Mouse (Mus musculus) fat pad, adult 2 months (tissue): Measurements from ENCODE around the gene Cbln3.

Experiments
- DNase-seq: peaks from one replicate; pipeline ENCODE4 v3.0.0-alpha.2; 2011; ENCODE audit warnings: low read depth, low spot score; ENCODE audit errors: extremely low read depth

Cbln3 gene

DNA sequence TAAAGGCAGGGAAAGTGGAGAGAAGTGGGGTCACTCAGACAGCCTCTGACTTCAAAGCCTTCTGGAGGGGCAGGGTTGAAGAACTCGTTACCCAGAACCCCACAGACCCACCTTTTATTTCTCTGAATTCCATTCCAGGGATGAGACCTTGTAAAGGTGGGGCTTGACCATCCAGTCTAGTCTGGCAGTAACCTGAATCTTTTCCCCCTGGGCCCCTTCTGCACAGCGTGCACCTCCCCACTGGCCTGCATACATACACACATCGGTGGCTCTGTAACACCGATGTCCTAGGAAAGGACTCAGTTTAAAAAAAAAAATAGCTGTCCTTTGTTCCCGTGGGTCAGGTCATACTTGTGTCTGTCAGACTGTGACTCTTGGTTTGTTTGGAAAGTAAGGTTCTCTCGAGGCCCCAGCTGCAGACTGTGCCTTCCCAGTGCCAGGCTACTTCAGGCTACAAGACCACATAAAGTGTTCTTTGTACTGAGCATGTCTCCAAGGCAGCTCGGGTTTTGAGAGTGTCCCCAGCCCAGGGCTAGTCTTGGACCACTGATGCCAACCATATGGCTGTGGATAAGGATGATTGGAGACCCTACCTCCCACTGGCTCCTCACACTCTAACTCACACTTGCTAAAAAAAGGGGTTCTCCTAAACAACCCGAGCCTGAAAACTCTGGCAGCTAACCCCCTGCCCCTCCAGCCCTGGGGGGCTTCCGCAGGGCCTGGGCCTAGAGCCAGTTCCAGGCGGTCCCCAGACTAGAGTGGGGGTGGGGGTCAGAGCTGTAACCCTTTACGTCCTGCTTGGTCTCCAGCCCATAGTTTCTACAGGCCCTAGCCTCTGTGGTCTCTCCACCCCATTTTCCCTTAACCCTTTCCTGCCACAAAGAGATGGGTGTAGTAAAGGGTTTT, 31.3 kb downstream of the Cbln3 start:
- DNase-seq = no peak

DNA sequence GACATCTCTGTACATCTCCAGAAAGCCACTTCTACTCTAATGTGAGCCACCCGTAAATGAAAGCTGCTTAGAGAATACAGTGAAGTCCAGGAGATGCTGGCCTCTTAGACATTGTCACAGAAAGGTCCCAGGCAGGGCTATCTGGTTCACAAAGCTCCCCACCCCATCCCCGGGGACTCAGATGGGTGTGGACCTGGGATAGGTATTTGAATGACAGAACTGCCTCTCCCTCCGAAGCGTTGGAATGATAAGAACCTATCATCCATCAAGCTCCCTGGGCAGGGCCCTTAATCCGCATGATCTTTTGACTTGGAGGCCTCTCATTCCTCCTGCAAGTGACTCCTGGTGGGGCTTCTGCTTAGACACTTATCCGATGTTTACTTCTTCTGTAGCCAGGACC, 33.3 kb downstream of the Cbln3 start:
- DNase-seq = no peak

DNA sequence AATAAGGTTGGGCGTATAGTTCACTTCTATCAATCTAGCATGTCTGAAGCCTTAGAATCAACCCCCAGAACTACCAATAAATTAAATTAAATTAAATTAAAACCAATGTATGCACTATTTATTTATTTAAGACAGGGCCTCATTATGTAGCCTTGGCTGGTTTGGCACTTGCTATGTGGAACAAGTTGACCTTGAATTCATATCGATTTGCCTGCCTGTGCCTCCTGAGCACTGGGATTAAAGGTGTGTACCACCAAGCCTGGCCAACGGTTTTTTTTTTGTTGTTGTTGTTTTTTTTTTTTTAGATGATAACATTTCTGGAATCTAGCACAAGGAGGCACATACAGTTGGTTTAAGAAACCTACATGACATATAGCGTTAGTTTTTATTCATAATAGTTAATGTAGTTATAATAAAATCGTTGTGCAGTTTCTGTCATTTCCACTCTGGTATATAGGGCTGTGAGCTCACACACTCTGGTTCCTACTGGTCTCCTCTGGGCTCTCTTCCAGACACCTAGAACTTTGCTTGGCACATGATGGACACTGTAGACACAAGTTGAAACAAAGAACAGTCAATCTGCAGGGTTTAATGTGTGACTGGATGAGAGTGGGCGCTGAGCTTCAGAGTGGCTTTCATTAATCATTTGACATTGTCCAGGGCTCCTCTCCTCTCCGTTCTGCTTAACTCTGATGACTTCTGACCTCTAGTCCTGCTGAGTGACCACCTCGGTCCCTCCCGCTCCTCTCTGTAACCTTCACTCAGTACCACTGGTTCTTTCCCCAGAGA, 38.5 kb downstream of the Cbln3 start:
- DNase-seq = no peak

DNA sequence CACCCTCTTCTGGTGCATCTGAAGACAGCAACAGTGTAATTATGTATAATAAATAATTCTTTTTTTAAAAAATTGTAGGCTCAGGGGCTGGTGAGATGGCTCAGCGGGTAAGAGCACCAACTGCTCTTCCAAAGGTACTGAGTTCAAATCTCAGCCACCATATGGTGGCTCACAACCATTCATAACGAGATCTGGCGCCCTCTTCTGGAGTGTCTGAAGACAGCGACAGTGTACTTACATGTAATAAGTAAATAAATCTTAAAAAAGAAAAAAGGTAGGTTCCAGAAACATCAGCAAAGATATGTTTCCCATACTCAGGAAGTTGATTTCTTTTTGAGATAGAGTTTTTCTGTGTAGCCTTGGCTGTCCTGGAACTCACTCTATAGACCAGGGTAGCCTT, 41.4 kb downstream of the Cbln3 start:
- no peak for DNase-seq

DNA sequence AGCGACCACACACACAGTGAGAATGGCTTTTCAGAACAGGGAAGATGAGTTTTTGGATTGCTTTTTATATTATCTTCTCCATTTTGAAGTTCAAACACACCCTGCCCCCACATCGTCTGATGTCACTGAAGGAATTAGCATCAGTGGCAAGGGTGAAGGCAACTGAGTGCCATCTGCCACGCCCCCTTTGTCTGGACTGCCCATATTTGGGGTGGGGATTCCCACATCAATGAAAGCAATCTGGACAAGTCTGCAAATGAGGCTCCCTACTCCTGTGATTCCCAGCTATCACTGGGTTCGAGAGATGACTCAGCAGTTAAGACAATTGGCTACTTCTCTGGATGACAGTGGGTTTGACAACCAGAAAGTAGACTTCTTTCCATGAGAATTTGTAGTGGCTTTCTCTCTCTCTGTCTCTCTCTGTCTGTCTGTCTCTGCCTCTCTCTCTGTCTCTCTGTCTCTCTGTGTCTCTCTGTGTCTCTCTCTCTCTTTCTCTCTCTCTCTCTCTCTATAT, 43.3 kb downstream of the Cbln3 start:
- DNase-seq = no peak

DNA sequence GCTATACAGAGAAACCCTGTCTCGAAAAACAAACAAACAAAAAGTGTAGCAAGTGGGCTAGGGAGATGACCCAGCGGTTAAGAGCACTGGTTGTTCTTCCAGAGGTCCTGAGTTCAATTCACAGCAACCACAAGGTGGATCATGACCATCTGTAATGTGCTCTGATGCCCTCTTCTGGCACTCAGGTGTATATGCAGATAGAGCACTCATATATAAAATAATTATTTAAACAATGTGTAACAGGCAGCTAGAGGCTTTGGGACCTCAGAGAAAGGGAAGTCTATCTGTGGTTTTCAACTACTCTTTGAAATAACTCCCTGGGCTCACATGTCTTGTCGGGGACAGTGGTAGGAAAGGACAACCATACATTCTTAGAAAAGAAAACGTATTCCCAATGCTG, 45.5 kb downstream of the Cbln3 start:
- no peak for DNase-seq

DNA sequence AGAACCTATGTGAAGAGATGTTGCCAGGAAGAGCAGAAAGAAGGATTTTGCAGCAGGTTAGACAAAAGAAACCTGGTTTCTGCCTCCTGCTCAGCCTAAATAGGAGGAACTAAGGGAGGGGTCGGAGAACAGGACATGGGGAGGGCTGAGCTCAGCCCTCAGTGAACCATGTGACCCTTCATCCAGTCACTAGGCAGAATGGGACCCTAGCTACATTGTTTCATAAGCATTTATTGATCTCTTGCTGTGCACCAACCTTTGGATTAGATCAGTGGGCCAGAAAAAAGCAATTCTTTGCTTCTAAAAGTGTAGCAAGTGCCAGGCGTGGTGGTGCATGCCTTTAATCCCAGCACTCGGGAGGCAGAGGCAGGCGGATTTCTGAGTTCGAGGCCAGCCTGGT, 45.9 kb downstream of the Cbln3 start:
- no peak for DNase-seq

DNA sequence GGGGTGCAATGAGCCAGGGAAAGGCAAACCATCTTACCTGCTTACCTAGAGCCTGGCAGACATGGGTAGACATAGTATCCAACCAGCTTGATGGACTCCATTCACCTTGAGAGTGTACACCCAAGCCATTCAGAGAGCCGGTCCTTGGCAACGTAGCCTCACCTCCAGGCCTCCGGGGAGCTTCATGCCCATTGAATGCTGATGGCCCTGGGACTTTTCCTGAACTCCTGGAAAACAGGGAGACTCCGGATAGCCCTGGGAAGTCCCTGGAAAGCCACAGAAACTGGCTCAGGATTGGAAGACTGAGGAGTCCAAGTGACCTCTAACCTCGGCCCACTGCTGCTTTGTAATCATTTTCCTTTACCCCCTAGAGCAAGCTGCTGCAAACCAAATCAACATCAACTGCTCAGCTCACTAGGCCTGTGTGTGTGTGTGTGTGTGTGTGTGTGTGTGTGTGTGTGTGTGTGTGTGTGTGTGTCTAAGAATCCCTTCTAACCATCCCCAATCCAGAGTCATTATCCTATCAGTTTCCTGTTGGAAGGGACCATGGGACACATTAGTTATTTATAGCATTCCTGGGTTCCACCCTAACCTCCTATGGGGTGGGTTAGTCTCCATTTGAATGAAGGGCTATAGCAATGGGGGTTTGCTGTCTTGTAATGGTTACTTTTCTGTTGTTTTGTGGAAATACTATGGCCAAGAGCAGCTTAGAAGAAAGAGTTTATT, 49.2 kb downstream of the Cbln3 start:
- DNase-seq = no peak

DNA sequence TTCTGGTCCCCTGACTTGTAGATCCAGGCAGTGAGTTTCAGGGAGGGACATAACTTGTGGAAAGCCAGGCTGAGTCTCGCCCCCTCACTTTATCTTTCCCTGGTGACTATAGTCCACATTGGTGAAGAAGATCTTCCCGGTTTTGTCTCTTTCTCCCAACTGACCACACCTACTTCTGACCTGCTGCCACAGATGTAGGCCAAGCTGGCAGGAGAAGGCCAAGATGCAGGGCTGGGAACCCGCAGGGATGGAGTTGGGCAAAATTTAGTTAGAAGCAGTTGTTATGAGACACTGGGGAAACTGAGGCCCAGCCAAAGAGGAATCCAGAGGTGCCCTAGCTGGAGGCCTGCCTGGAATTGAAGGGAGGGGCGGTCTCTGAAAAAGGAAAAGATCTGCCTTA, 51.1 kb downstream of the Cbln3 start:
- no peak for DNase-seq

DNA sequence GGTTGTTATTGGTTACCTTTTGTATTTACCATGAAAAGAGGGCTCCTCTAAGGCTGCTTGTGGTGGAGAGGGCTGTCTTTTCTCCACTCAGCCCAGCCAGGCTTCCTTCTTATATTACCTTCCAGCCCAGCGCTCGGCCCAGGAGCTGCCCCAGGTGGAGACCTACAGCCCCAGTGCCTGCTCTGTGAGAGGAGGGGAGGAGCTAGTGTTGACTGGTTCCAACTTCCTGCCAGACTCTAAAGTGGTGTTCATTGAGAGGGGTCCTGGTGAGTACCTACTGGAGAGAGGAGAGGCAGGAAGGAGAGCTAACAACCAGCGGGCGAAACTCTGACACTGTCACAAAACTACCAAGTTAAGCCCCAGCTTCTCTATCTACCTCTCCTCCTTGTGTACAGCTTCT, 53.9 kb downstream of the Cbln3 start:
- DNase-seq = no peak

DNA sequence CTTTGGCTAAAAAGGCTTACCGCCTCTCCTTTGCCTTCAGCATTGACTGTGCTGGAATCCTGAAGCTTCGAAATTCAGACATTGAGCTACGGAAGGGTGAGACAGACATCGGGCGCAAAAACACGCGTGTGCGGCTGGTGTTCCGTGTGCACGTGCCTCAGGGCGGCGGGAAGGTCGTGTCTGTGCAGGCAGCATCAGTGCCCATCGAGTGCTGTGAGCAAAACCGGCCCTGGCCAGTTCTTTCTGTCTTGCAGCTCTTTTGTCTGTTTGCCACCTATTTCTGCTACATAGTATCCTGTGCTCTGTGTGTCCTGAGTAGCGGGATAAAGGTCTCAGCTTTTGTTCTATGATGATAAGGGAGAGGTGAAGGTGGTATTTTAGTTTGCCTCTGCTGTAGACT, 54.3 kb downstream of the Cbln3 start:
- DNase-seq = no peak
